Mouse (Mus musculus) embryonic facial prominence, embryonic 13.5 days (tissue): ENCODE data around the gene Itfg2. TPM values are rescaled to one million over a fixed set of nuclear protein-coding genes. Genes with fewer than 3 reads are reported as not detected.

ENCODE experiments used
- ATAC-seq: fragments of 200-750 bp; cut with Nextera tagmentation; 2 replicates; pipeline ENCODE4 v1.8.0; 2017; ENCODE audit warnings: low read depth; ENCODE audit not compliant: insufficient number of reproducible peaks, insufficient read depth, low FRiP score, low TSS enrichment
- H3K27ac ChIP-seq: fragments of 300-500 bp; sonication (generic); 2 replicates; pipeline ENCODE4 v1.5.1; 2015; ENCODE audit warnings: moderate library complexity, mild to moderate bottlenecking, inconsistent platforms
- H3K27me3 ChIP-seq: fragments of 300-500 bp; sonication (generic); 2 replicates; pipeline ENCODE4 v1.6.1; 2015; ENCODE audit warnings: mild to moderate bottlenecking, inconsistent platforms
- H3K36me3 ChIP-seq: fragments of 300-500 bp; sonication (generic); 2 replicates; pipeline ENCODE4 v1.6.1; 2015; ENCODE audit warnings: mild to moderate bottlenecking, inconsistent platforms
- H3K4me1 ChIP-seq: fragments of 300-500 bp; sonication (generic); 2 replicates; pipeline ENCODE4 v1.6.1; 2015; ENCODE audit warnings: inconsistent platforms
- H3K4me2 ChIP-seq: fragments of 300-500 bp; sonication (generic); 2 replicates; pipeline ENCODE4 v1.6.1; 2015; ENCODE audit warnings: moderate library complexity, mild to moderate bottlenecking, inconsistent platforms
- H3K4me3 ChIP-seq: fragments of 300-500 bp; sonication (generic); 2 replicates; pipeline ENCODE4 v1.5.1; 2015; ENCODE audit warnings: mild to moderate bottlenecking, inconsistent platforms
- H3K9ac ChIP-seq: fragments of 300-500 bp; sonication (generic); 2 replicates; pipeline ENCODE4 v1.6.1; 2015; ENCODE audit warnings: mild to moderate bottlenecking, inconsistent platforms
- H3K9me3 ChIP-seq: fragments of 300-500 bp; sonication (generic); 2 replicates; pipeline ENCODE4 v1.6.1; 2016; ENCODE audit warnings: inconsistent platforms
- WGBS: fragments of 180-500 bp; shearing (Covaris S2); methylation state at CpG from one replicate; pipeline ENCODE4 v1.1.7; 2015; ENCODE audit warnings: mixed read lengths; 5-methylcytosine and 5-hydroxymethylcytosine counted together
- polyA plus RNA-seq: library from polyadenylated mRNA; unstranded; fragments of >200 nt; fragmentation: Nextera tagmentation; extraction: Ambion mirVana; gene quantifications from 2 replicates; pipeline ENCODE4 v1.2.1, GENCODE M21; 2015

Itfg2 gene
- polyA plus RNA-seq, 1 experiment from 2014 or later: 41.7 TPM

GRCm38 (mm10) chr6:128432356-128432915, 7.7 kb upstream of the Itfg2 start:
- H3K9me3 ChIP-seq: no peaks in the 10 kb centered on the region
- no peak overlapping the region for H3K27ac ChIP-seq
- H3K27me3 ChIP-seq: no peaks in the 10 kb centered on the region
- peaks cover 90% of the 10 kb centered on the region for H3K36me3 ChIP-seq
- H3K9ac ChIP-seq: no peak overlapping the region
- no peak overlapping the region for H3K4me3 ChIP-seq
- 92% methylated on average over 13 of the region's 13 CpGs for WGBS
- H3K4me2 ChIP-seq: no peak overlapping the region
- peaks cover 12% of the 10 kb centered on the region for H3K4me1 ChIP-seq
- no peak for ATAC-seq

- H3K4me1 ChIP-seq: 0 out of 2 replicates have a peak, but pooled peaks cover 2% of the 10 kb centered on the region
- no peak for ATAC-seq
- H3K9ac ChIP-seq: no peak overlapping the region
- no peaks in the 10 kb centered on the region for H3K27me3 ChIP-seq
- H3K9me3 ChIP-seq: no peaks in the 10 kb centered on the region
- H3K36me3 ChIP-seq: peaks cover 72% of the 10 kb centered on the region
- WGBS: 91% methylated on average over 6 of the region's 6 CpGs
- no peak overlapping the region for H3K27ac ChIP-seq
- no peak overlapping the region for H3K4me3 ChIP-seq
- H3K4me2 ChIP-seq: no peak overlapping the region
Measured at GRCm38 (mm10) chr6:128429826-128430225, 5.1 kb upstream of the Itfg2 start.

GRCm38 (mm10) chr6:128429300-128429699, 4.6 kb upstream of the Itfg2 start:
- Histone ChIP-seq H3K4me3 (no peak overlapping the region), H3K36me3 (peaks cover 67% of the 10 kb centered on the region), H3K4me2 (no peak overlapping the region), H3K4me1 (0 out of 2 replicates have a peak, but pooled peaks cover 2% of the 10 kb centered on the region), H3K9me3 (no peaks in the 10 kb centered on the region), H3K27me3 (no peaks in the 10 kb centered on the region), H3K9ac (no peak overlapping the region), H3K27ac (no peak overlapping the region)
- no peak for ATAC-seq
- WGBS: 98% methylated on average over 2 of the region's 2 CpGs

DNA sequence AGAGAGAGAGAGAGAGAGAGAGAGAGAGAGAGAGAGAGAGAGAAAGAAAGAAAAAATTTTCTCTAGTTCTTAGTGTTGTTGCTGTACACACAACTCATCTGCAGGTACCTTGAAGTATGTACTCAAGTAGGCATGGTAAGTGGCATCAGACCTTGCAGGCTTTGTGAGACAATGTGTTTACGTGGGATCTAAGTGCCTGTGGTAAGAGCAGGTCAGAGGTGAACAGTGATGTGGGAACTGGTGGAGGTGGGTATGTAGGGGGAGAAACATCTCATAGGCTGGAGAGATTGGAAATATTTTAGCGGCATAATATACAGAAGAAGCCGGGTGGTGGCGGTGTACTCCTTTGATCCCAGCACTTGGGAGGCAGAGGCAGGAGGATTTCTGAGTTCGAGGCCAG, 2.8 kb upstream of the Itfg2 start:
- H3K27ac ChIP-seq: no peak overlapping the region
- H3K36me3 ChIP-seq: peaks cover 50% of the 10 kb centered on the region
- no peak overlapping the region for H3K9ac ChIP-seq
- H3K9me3 ChIP-seq: no peaks in the 10 kb centered on the region
- WGBS: 93% methylated on average over 5 of the region's 5 CpGs
- no peak for ATAC-seq
- H3K27me3 ChIP-seq: no peaks in the 10 kb centered on the region
- H3K4me1 ChIP-seq: peaks cover 2% of the 10 kb centered on the region; the same call in 1 of the 2 replicates
- H3K4me2 ChIP-seq: no peak overlapping the region
- H3K4me3 ChIP-seq: no peak overlapping the region

- peaks cover 2% of the 10 kb centered on the region; the same call in 1 of the 2 replicates for H3K4me1 ChIP-seq
- no peak for ATAC-seq
- H3K9ac ChIP-seq: peak overlapping the region; percentile 77
- no peaks in the 10 kb centered on the region for H3K27me3 ChIP-seq
- WGBS: 15% methylated on average over 9 of the region's 9 CpGs
- H3K9me3 ChIP-seq: no peaks in the 10 kb centered on the region
- peaks cover 31% of the 10 kb centered on the region for H3K36me3 ChIP-seq
- H3K4me2 ChIP-seq: peak overlapping the region; percentile 64
- H3K27ac ChIP-seq: peak overlapping the region; percentile 95
- peak overlapping the region; percentile 66 for H3K4me3 ChIP-seq
Measured at GRCm38 (mm10) chr6:128425046-128425445, 315 bp upstream of the Itfg2 start.

- H3K27me3 ChIP-seq: no peaks in the 10 kb centered on the region
- H3K4me1 ChIP-seq: peaks cover 2% of the 10 kb centered on the region; the same call in 1 of the 2 replicates
- H3K4me3 ChIP-seq: peak overlapping the region; percentile 66
- H3K27ac ChIP-seq: peak overlapping the region; percentile 95
- peaks cover 22% of the 10 kb centered on the region for H3K36me3 ChIP-seq
- no peak for ATAC-seq
- WGBS: 47% methylated on average over 16 of the region's 16 CpGs
- no peaks in the 10 kb centered on the region for H3K9me3 ChIP-seq
- peak overlapping the region; percentile 64 for H3K4me2 ChIP-seq
- peak overlapping the region; percentile 77 for H3K9ac ChIP-seq
Measured at GRCm38 (mm10) chr6:128423496-128424268, 1.0 kb downstream of the Itfg2 start.

GRCm38 (mm10) chr6:128421480-128421879, 3.3 kb downstream of the Itfg2 start:
- no peak overlapping the region for H3K4me3 ChIP-seq
- H3K4me2 ChIP-seq: no peak overlapping the region
- no peak for ATAC-seq
- no peaks in the 10 kb centered on the region for H3K27me3 ChIP-seq
- H3K36me3 ChIP-seq: peaks cover 10% of the 10 kb centered on the region
- no peak overlapping the region for H3K9ac ChIP-seq
- WGBS: 83% methylated on average over 3 of the region's 3 CpGs
- H3K27ac ChIP-seq: no peak overlapping the region
- no peaks in the 10 kb centered on the region for H3K9me3 ChIP-seq
- peaks cover 2% of the 10 kb centered on the region; the same call in 1 of the 2 replicates for H3K4me1 ChIP-seq

DNA sequence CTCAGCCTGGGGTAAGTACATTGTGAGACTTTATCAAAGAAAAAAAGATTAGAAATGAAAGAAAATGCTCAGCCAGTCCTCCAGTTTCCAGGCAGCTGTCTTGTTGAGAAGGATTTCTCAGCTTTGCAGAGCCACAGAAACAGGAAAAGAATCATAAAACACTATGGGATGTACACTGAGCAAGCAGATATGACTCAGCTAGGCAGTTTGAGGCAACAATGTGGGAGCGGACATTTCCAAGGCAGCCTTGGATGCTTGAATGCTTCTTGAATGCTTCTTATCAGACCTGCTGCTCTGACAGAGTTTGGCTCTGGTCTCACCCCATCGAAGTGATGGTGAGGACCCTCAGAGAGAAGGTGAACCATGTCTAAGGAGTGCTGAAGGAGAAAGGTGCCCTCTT, 3.7 kb downstream of the Itfg2 start:
- WGBS: 90% methylated on average over 2 of the region's 2 CpGs
- Histone ChIP-seq H3K27ac (no peak overlapping the region), H3K9ac (no peak overlapping the region)

GRCm38 (mm10) chr6:128418076-128418475, 6.7 kb downstream of the Itfg2 start:
- H3K4me1 ChIP-seq: no peaks in the 10 kb centered on the region
- H3K36me3 ChIP-seq: peaks cover 19% of the 10 kb centered on the region
- no peak overlapping the region for H3K4me3 ChIP-seq
- WGBS: 82% methylated on average over 1 of the region's 1 CpGs
- H3K9me3 ChIP-seq: no peaks in the 10 kb centered on the region
- no peak overlapping the region for H3K9ac ChIP-seq
- no peaks in the 10 kb centered on the region for H3K27me3 ChIP-seq
- H3K4me2 ChIP-seq: no peak overlapping the region
- no peak for ATAC-seq
- no peak overlapping the region for H3K27ac ChIP-seq

More for the DNA sequence above, 3.7 kb downstream of the Itfg2 start:
- H3K27me3 ChIP-seq: no peaks in the 10 kb centered on the region
- H3K4me3 ChIP-seq: no peak overlapping the region
- no peak for ATAC-seq
- peaks cover 2% of the 10 kb centered on the region; the same call in 1 of the 2 replicates for H3K4me1 ChIP-seq
- H3K4me2 ChIP-seq: no peak overlapping the region
- H3K9me3 ChIP-seq: no peaks in the 10 kb centered on the region
- H3K36me3 ChIP-seq: peaks cover 10% of the 10 kb centered on the region

GRCm38 (mm10) chr6:128416169-128416568, 8.6 kb downstream of the Itfg2 start:
- Histone ChIP-seq H3K4me2 (no peak overlapping the region), H3K27me3 (no peaks in the 10 kb centered on the region), H3K9me3 (no peaks in the 10 kb centered on the region), H3K27ac (no peak overlapping the region), H3K4me3 (no peak overlapping the region), H3K9ac (no peak overlapping the region), H3K4me1 (no peaks in the 10 kb centered on the region), H3K36me3 (peaks cover 32% of the 10 kb centered on the region)
- WGBS: 92% methylated on average over 5 of the region's 5 CpGs
- no peak for ATAC-seq

GRCm38 (mm10) chr6:128411115-128411514, 13.6 kb downstream of the Itfg2 start:
- no peak overlapping the region for H3K4me3 ChIP-seq
- no peaks in the 10 kb centered on the region for H3K27me3 ChIP-seq
- H3K4me2 ChIP-seq: no peak overlapping the region
- WGBS: 17% methylated on average over 3 of the region's 3 CpGs
- no peak overlapping the region for H3K9ac ChIP-seq
- H3K4me1 ChIP-seq: no peaks in the 10 kb centered on the region
- H3K27ac ChIP-seq: no peak overlapping the region
- H3K36me3 ChIP-seq: peaks cover 70% of the 10 kb centered on the region
- no peak for ATAC-seq
- H3K9me3 ChIP-seq: no peaks in the 10 kb centered on the region

- Histone ChIP-seq H3K9me3 (no peaks in the 10 kb centered on the region), H3K4me3 (no peak overlapping the region), H3K27me3 (no peaks in the 10 kb centered on the region), H3K36me3 (peaks cover 69% of the 10 kb centered on the region), H3K9ac (no peak overlapping the region), H3K27ac (no peak overlapping the region), H3K4me1 (no peaks in the 10 kb centered on the region), H3K4me2 (no peak overlapping the region)
- 94% methylated on average over 13 of the region's 13 CpGs for WGBS
- ATAC-seq: no peak
Measured at GRCm38 (mm10) chr6:128410305-128410704, 14.4 kb downstream of the Itfg2 start.
